15 mouse cellular contexts compared by ENCODE assay signal in genomic region chr11:65372309-65372811, GRCm38 (mm10).
DNase-seq lines count a peak whose midpoint lies in the region; ATAC-seq lines count a peak whose summit lies in the region.
"Had no signal": no experiment of that assay in that cellular context is flagged by ENCODE, and none has a peak within 500 bp of the region (broad histone marks: within the 10 kb centered on the region; RNA-seq: fewer than 3 reads in every experiment).

No protein-coding gene starts in this region.

- H3K27me3 ChIP-seq in heart, embryonic 13.5 days (replicated peaks) = no peaks in the 10 kb centered on the region
- no peaks in the 10 kb centered on the region for H3K27me3 ChIP-seq in lung, embryonic 15.5 days
- H3K27me3 ChIP-seq: liver, embryonic 15.5 days had no signal

- peak overlapping the region; percentile 28; the same call in 1 of the 2 replicates for H3K9ac ChIP-seq in heart, embryonic 13.5 days
- H3K9ac ChIP-seq in lung, embryonic 15.5 days = no peak overlapping the region
- H3K9ac ChIP-seq: limb, embryonic 13.5 days; liver, embryonic 15.5 days had no signal

- H3K4me2 ChIP-seq in heart, embryonic 13.5 days = no peak overlapping the region
- no peak overlapping the region for H3K4me2 ChIP-seq in lung, embryonic 15.5 days
- H3K4me2 ChIP-seq: limb, embryonic 13.5 days; liver, embryonic 15.5 days had no signal

- no peak overlapping the region for H3K4me3 ChIP-seq in heart, embryonic 13.5 days
- H3K4me3 ChIP-seq in lung, embryonic 15.5 days = no peak overlapping the region
- H3K4me3 ChIP-seq: embryonic facial prominence, embryonic 10.5 days; limb, embryonic 13.5 days; liver, embryonic 15.5 days had no signal

- no peak for DNase-seq in heart, adult 18-20 months
- no peak for DNase-seq in lung, adult 18-20 months
- peak; percentile 29 for DNase-seq in lung, postnatal 10 days
- DNase-seq in retina, postnatal 1 day = peak; percentile 43
- DNase-seq in spleen, postnatal 4 days (ENCODE audit: low spot score in 2 of 2) = no peak
- DNase-seq: adrenal gland, adult 8-10 months; gastrocnemius, postnatal 36 days; right cerebral cortex, postnatal 4 days; thymus, postnatal 25 days had no signal

- peaks cover 26% of the 10 kb centered on the region for H3K4me1 ChIP-seq in heart, embryonic 13.5 days
- H3K4me1 ChIP-seq in lung, embryonic 15.5 days = peaks cover 9% of the 10 kb centered on the region; the same call in 1 of the 2 replicates
- H3K4me1 ChIP-seq: liver, embryonic 15.5 days had no signal

- H3K27ac ChIP-seq in heart, embryonic 13.5 days (replicated peaks) = 0 out of 2 replicates have a peak overlapping the region, but pooled peaks have one; percentile 20
- peak overlapping the region; percentile 46 for H3K27ac ChIP-seq in lung, embryonic 15.5 days
- H3K27ac ChIP-seq: embryonic facial prominence, embryonic 10.5 days; limb, embryonic 13.5 days; liver, embryonic 15.5 days had no signal

- ATAC-seq in heart, embryonic 13.5 days (ENCODE audit: extremely low read depth, insufficient number of reproducible peaks, low FRiP score, low TSS enrichment) = no peak
- no peak for ATAC-seq in lung, embryonic 15.5 days (ENCODE audit: borderline replicate concordance, extremely low read depth, low FRiP score, low TSS enrichment)

- no peaks in the 10 kb centered on the region for H3K36me3 ChIP-seq in heart, embryonic 13.5 days
- H3K36me3 ChIP-seq in lung, embryonic 15.5 days = no peaks in the 10 kb centered on the region
- H3K36me3 ChIP-seq: embryonic facial prominence, embryonic 10.5 days; G1E; limb, embryonic 13.5 days; liver, embryonic 15.5 days had no signal

- 70% methylated on average over 9 of the region's 9 CpGs for WGBS in heart, embryonic 13.5 days
- WGBS in lung, embryonic 15.5 days = 47% methylated on average over 9 of the region's 9 CpGs

- 0 out of 2 replicates have a peak, but pooled peaks cover 4% of the 10 kb centered on the region for H3K9me3 ChIP-seq in heart, embryonic 13.5 days
- H3K9me3 ChIP-seq in lung, embryonic 15.5 days = no peaks in the 10 kb centered on the region
- H3K9me3 ChIP-seq: embryonic facial prominence, embryonic 10.5 days; G1E; limb, embryonic 13.5 days; liver, embryonic 15.5 days had no signal

Comparison
In these comparisons a context has a peak if more than half of its experiments do, and no peak if none do; other contexts are left out.
1. DNase-seq: peak in lung, postnatal 10 days (single experiment) and retina, postnatal 1 day (single experiment); none in heart, adult 18-20 months (0 of 2), lung, adult 18-20 months (0 of 2) and spleen, postnatal 4 days (0 of 2).